Mouse (Mus musculus) heart, postnatal 0 days (tissue): ENCODE measurements around the gene Zfp410.

Source experiments
- CTCF ChIP-seq: IDR thresholded peaks from 2 replicates; pipeline ENCODE4 v1.5.1; 2016; ENCODE audit warnings: antibody characterized with exemption, control low read depth, low read depth
- EP300 ChIP-seq: IDR thresholded peaks from 2 replicates; pipeline ENCODE4 v1.6.1; 2016; ENCODE audit warnings: antibody characterized with exemption, low read depth

DNA sequence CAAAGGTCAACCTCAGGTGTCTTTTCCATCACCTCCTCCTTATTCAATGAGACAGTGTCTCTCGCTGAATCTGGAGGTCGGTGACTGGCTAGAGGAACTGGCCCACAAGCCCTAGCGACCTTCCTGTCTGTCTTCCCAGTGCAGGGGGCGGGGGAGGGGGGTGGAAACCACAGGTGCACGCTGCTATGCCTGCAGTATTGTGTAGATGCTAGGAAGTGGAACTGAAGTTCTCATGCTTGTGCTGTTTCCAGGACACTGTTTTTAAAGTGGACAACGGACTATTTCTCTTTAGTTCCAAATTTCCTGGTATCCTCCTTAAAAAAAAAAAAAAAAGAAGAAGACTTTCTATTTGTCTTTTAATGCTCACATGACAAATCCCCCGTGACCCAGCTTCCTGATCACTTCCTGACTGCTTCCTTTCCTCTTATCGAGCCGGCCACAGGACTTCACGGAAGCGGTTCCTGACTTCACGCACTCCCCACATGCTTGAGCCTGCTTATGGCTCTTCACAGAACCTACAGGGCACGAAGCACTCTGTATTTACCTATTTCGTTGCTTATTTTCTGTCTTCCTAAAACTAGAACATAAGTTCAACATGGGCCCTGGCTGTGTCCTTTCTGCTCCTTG lies 72.2 kb downstream of the Zfp410 start:
- TF ChIP-seq CTCF (no peak), EP300 (no peak)
